Mouse (Mus musculus): ENCODE data around the gene Nr1i3.

DNA sequence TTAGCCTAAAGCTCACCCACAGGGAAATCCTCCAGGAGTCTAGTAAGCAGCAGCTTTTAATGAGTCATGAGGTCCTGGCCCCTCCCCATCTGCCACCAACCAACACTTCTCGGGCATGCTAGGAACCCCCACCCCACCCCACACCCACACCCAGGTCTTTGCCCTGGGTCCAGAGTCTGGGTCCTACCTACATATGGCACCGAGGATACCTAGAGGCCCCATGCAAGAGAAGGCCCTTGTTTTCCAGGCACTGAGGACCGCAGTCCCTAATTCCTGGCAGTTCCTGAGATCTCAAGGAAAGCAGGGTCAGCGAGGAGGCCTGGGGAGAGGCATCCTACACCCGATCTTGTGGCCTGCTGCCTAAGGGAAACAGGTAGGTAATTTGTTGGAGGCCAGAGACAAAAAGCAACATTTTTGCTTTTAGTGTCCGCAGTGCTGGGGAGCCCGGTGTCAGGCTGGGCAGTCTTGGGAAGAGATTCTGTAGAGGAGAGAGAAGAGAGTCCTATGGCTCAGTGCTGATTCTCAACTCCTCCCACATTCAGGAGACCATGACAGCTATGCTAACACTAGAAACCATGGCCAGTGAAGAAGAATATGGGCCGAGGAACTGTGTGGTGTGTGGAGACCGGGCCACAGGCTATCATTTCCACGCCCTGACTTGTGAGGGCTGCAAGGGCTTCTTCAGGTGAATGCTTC lies at the start of gene Nr1i3:
- no peak for TF ChIP-seq EP300 (IDR thresholded peaks at IDR 0.05; ENCODE audit: insufficient read depth, low read depth, low read length)
- TF ChIP-seq POLR2A (IDR thresholded peaks at IDR 0.05; ENCODE audit: insufficient read depth, low read length): no peak
